11 mouse cellular contexts compared by ENCODE assay signal in genomic region chr12:109745731-109746484, GRCm38 (mm10).
DNase-seq lines count a peak whose midpoint lies in the region; ATAC-seq and TF ChIP-seq lines count a peak whose summit lies in the region.
"Had no signal": no experiment of that assay in that cellular context is flagged by ENCODE, and none has a peak within 500 bp of the region (broad histone marks: within the 10 kb centered on the region; RNA-seq: fewer than 3 reads in every experiment).

No protein-coding gene starts in this region.

- no peak overlapping the region for H3K4me3 ChIP-seq in stomach, embryonic 14.5 days (ENCODE audit: low read depth, low read length)
- H3K4me3 ChIP-seq in stomach, postnatal 0 days (ENCODE audit: low read depth, low read length) = no peak overlapping the region
- no peak overlapping the region for H3K4me3 ChIP-seq in limb, embryonic 15.5 days
- H3K4me3 ChIP-seq: limb, embryonic 13.5 days; myocyte had no signal

- H3K4me1 ChIP-seq in stomach, embryonic 14.5 days (ENCODE audit: control insufficient read depth, insufficient read depth, low read length) = peaks cover 49% of the 10 kb centered on the region
- peaks cover 13% of the 10 kb centered on the region; the same call in 1 of the 2 replicates for H3K4me1 ChIP-seq in stomach, postnatal 0 days (replicated peaks; ENCODE audit: control insufficient read depth, insufficient read depth)
- peaks cover 36% of the 10 kb centered on the region for H3K4me1 ChIP-seq in limb, embryonic 15.5 days

- H3K27me3 ChIP-seq in stomach, embryonic 14.5 days (ENCODE audit: control insufficient read depth, insufficient read depth, low read length) = no peaks in the 10 kb centered on the region
- no peaks in the 10 kb centered on the region for H3K27me3 ChIP-seq in stomach, postnatal 0 days (ENCODE audit: control insufficient read depth, insufficient read depth, low read length)
- H3K27me3 ChIP-seq in limb, embryonic 15.5 days = no peaks in the 10 kb centered on the region
- H3K27me3 ChIP-seq: limb, embryonic 13.5 days had no signal

- DNase-seq in heart, adult 11 months = peak; percentile 44
- no peak for DNase-seq in heart, postnatal 36 days
- DNase-seq in stomach, postnatal 0 days (ENCODE audit: low spot score) = no peak
- DNase-seq in yolk sac, embryonic 10.5 days (ENCODE audit: low spot score) = peak; percentile 4
- no peak for DNase-seq in lung, postnatal 10 days
- DNase-seq in kidney, adult 18-20 months = no peak
- DNase-seq: kidney, adult 2 months had no signal

- WGBS in stomach, embryonic 14.5 days = 34% methylated on average over 15 of the region's 15 CpGs
- 51% methylated on average over 15 of the region's 15 CpGs for WGBS in stomach, postnatal 0 days
- 49% methylated on average over 15 of the region's 15 CpGs for WGBS in limb, embryonic 15.5 days

- TF ChIP-seq EP300 in stomach, postnatal 0 days (optimal IDR thresholded peaks at IDR 0.05) = no peak

- H3K9me3 ChIP-seq in stomach, embryonic 14.5 days (ENCODE audit: control insufficient read depth, low read depth, low read length) = no peaks in the 10 kb centered on the region
- H3K9me3 ChIP-seq in stomach, postnatal 0 days (ENCODE audit: control insufficient read depth, low read length) = no peaks in the 10 kb centered on the region
- H3K9me3 ChIP-seq in limb, embryonic 15.5 days = no peaks in the 10 kb centered on the region
- H3K9me3 ChIP-seq: limb, embryonic 13.5 days had no signal

- H3K9ac ChIP-seq in stomach, embryonic 14.5 days (replicated peaks; ENCODE audit: low read depth, low read length) = no peak overlapping the region
- H3K9ac ChIP-seq in stomach, postnatal 0 days (ENCODE audit: low read length) = no peak overlapping the region
- no peak overlapping the region for H3K9ac ChIP-seq in limb, embryonic 15.5 days
- H3K9ac ChIP-seq: limb, embryonic 13.5 days had no signal

- no peaks in the 10 kb centered on the region; the same call in 1 of the 2 replicates for H3K36me3 ChIP-seq in stomach, embryonic 14.5 days (ENCODE audit: control insufficient read depth, insufficient read depth, low read length)
- no peaks in the 10 kb centered on the region for H3K36me3 ChIP-seq in stomach, postnatal 0 days (ENCODE audit: control insufficient read depth, insufficient read depth, low read length)
- H3K36me3 ChIP-seq in limb, embryonic 15.5 days = peaks cover 32% of the 10 kb centered on the region

- no peak for ATAC-seq in stomach, embryonic 14.5 days (ENCODE audit: insufficient number of reproducible peaks, insufficient read depth, low FRiP score, low read depth)
- ATAC-seq in stomach, postnatal 0 days (ENCODE audit: low FRiP score, low TSS enrichment) = no peak
- ATAC-seq in limb, embryonic 15.5 days (ENCODE audit: insufficient number of reproducible peaks, low FRiP score, low TSS enrichment, low read depth) = no peak

- intact Hi-C loops in heart, postnatal 36 days (cut with DNase I) = no loop called here

- no peak for TF ChIP-seq CTCF in stomach, postnatal 0 days (IDR thresholded peaks at IDR 0.05; ENCODE audit: low read depth)

- no peak overlapping the region for H3K4me2 ChIP-seq in stomach, embryonic 14.5 days (replicated peaks; ENCODE audit: low read depth, low read length)
- no peak overlapping the region for H3K4me2 ChIP-seq in stomach, postnatal 0 days (replicated peaks; ENCODE audit: low read depth)
- H3K4me2 ChIP-seq in limb, embryonic 15.5 days = no peak overlapping the region
- H3K4me2 ChIP-seq: limb, embryonic 13.5 days had no signal

- peak overlapping the region; percentile 74; the same call in 1 of the 2 replicates for H3K27ac ChIP-seq in stomach, embryonic 14.5 days (ENCODE audit: low read length)
- no peak overlapping the region for H3K27ac ChIP-seq in stomach, postnatal 0 days (replicated peaks)
- H3K27ac ChIP-seq in limb, embryonic 15.5 days = 0 out of 2 replicates have a peak overlapping the region, but pooled peaks have one; percentile 2

Comparison
In these comparisons a context has a peak if more than half of its experiments do, and no peak if none do; other contexts are left out.
1. DNase-seq: peak in heart, adult 11 months (single experiment) and yolk sac, embryonic 10.5 days (single experiment); none in heart, postnatal 36 days (0 of 2), stomach, postnatal 0 days (single experiment), lung, postnatal 10 days (single experiment) and kidney, adult 18-20 months (single experiment).